Mouse (Mus musculus): ENCODE measurements at regions not wholly inside any gene's neighbourhood (a gene's known extent, or its start where the extent isn't known, plus 50 kb on each side); places are given as distances from the start of the nearest gene placed in this dataset.

DNA sequence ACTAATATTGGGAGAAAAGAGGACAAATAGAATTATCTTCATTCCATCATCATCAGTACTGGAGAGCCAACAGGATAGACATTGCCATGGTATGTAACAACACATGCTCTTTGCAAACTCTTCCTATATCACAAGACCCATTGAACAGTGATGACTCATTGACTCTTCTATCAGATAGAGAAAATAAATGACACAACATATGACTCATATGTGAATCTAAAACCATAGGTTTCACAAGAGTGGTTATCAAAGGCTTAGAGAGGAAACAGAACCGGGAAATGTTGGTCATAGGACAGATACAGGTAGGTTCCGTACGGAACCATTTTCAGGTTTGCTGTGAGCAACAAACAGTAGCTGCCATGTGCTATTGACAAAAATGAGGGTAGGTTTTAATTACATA is 682.2 kb downstream of the Egfem1 start:
- Histone ChIP-seq H3K27ac (ENCODE audit: insufficient read depth, low read length) (no peak overlapping the region), H3K4me3 (ENCODE audit: insufficient read depth, low read length) (no peak overlapping the region), H3K4me1 (ENCODE audit: control insufficient read depth, insufficient read depth, low read length) (no peaks in the 10 kb centered on the region; the same call in 1 of the 2 replicates)
- no peak for TF ChIP-seq POLR2A (IDR thresholded peaks at IDR 0.05; ENCODE audit: low read depth, low read length)
- no peak for TF ChIP-seq CTCF (IDR thresholded peaks at IDR 0.05; ENCODE audit: borderline replicate concordance, insufficient read depth, low read length)

DNA sequence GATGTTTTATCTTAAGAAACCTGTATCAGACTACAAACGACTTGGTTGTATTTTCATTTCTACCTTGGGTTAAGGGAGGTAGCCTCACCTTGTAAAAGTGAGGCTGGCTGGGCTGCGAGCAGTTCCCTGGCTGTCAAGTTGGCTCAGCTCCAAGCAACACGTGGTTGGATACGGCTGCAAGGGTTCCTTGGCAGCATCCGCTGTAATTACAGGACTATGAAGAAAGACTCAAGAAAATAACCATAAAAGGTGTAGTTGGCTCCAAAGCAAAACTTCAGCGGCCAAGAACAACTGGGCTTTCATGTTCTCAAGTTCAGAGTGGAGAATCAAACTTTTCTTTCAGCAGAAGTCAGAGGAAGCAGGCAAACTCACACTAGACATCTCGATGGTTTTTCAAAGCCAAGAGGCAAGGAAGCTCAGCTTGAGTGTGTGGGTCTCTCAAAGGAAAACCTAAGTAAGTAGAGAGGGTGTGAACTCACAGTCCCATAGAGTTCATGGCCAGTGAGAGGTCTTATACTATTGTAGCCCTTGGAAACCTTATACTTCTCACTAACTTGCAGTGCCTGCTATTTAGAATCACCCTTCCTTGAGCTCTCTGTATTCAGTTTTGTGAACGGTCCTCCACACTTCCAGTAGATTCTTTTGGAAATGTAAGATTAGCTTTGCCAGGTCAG is 676.1 kb downstream of the Egfem1 start:
- H3K4me1 ChIP-seq (ENCODE audit: control insufficient read depth, insufficient read depth, low read length), result peaks cover 5% of the 10 kb centered on the region; the same call in 1 of the 2 replicates
- TF ChIP-seq POLR2A (IDR thresholded peaks at IDR 0.05; ENCODE audit: low read depth, low read length) (no peak), CTCF (IDR thresholded peaks at IDR 0.05; ENCODE audit: borderline replicate concordance, insufficient read depth, low read length) (no peak)
- H3K27ac ChIP-seq (ENCODE audit: insufficient read depth, low read length), result peak overlapping the region; percentile 78
- H3K4me3 ChIP-seq (ENCODE audit: insufficient read depth, low read length), result no peak overlapping the region

All from embryonic fibroblast, embryonic 13.5 days (primary cell).